Mouse (Mus musculus): ENCODE measurements at regions not wholly inside any gene's neighbourhood (a gene's known extent, or its start where the extent isn't known, plus 50 kb on each side); places are given as distances from the start of the nearest gene placed in this dataset.

DNA sequence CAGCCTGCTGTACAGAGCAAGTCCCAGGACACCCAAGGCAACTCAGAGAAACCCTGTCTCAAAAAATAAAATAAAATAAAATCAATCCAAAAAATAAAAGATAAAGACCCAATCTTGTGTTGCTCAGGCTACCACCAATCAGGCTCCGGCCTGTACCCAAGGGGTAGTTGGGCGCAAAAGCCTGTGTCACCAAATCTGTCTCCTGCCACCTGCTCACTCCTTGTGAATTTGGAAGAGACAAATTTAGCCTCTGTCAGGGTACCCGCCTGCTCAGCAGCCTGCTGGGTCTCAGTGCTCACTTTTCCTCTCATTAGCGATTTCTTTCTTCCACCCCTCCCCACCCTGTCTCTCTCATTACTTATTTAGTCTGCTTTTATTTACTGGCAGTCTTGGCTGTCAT is 54.6 kb downstream of the Sox4 start:
- ATAC-seq (replicated peaks in 1 of 2; ENCODE audit: insufficient read depth in 1 of 2, low FRiP score in 2 of 2, low TSS enrichment in 1 of 2, low read depth in 1 of 2, poor library complexity in 2 of 2, severe bottlenecking in 2 of 2) = no peak

DNA sequence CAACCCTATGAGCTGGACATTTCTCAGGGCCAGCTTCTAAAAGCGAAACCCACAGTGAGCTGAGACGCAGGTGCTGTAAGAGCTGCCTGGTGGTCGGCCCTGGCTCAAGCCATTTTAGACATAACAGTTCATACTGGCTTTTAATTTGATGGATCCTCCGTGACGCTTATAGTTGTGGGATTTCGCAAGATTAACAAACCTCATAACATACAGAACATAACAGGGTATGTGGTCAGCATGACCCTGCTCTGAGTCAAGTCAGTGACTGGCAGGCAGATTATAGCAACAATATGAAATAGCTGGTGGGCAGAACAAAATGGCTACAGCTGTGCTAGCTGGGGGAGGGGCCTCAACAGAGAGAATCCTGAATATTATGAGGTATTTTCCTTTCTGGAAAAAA is 60.6 kb downstream of the Sox4 start:
- no peak for ATAC-seq (replicated peaks in 1 of 2; ENCODE audit: insufficient read depth in 1 of 2, low FRiP score in 2 of 2, low TSS enrichment in 1 of 2, low read depth in 1 of 2, poor library complexity in 2 of 2, severe bottlenecking in 2 of 2)

DNA sequence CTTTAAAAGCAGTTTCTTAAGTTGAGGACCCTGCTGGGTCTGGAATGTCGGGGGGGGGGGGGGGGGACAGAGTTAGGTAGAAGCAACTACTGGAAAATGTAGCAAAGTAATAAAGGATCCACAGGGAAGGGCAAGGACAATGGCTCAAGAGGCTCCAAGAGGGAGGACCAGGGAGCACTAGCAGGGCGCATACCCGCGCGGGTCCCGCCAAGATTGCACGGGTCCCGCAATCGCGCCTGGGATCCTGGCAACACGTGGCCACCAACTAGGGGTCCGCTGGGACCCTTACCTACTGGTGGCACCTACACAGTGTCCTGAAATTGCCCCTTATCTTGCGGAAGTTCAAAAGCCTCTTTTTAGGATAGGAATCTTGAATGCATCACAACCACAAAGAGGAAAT is 66.4 kb downstream of the Sox4 start:
- ATAC-seq (replicated peaks in 1 of 2; ENCODE audit: insufficient read depth in 1 of 2, low FRiP score in 2 of 2, low TSS enrichment in 1 of 2, low read depth in 1 of 2, poor library complexity in 2 of 2, severe bottlenecking in 2 of 2) = no peak

GRCm38 (mm10) chr13:28886691-28887090 is 66.8 kb downstream of the Sox4 start:
- peak; percentile 28 to 43; a peak in 2 of 4 replicates for ATAC-seq (replicated peaks in 1 of 2; ENCODE audit: insufficient read depth in 1 of 2, low FRiP score in 2 of 2, low TSS enrichment in 1 of 2, low read depth in 1 of 2, poor library complexity in 2 of 2, severe bottlenecking in 2 of 2)

DNA sequence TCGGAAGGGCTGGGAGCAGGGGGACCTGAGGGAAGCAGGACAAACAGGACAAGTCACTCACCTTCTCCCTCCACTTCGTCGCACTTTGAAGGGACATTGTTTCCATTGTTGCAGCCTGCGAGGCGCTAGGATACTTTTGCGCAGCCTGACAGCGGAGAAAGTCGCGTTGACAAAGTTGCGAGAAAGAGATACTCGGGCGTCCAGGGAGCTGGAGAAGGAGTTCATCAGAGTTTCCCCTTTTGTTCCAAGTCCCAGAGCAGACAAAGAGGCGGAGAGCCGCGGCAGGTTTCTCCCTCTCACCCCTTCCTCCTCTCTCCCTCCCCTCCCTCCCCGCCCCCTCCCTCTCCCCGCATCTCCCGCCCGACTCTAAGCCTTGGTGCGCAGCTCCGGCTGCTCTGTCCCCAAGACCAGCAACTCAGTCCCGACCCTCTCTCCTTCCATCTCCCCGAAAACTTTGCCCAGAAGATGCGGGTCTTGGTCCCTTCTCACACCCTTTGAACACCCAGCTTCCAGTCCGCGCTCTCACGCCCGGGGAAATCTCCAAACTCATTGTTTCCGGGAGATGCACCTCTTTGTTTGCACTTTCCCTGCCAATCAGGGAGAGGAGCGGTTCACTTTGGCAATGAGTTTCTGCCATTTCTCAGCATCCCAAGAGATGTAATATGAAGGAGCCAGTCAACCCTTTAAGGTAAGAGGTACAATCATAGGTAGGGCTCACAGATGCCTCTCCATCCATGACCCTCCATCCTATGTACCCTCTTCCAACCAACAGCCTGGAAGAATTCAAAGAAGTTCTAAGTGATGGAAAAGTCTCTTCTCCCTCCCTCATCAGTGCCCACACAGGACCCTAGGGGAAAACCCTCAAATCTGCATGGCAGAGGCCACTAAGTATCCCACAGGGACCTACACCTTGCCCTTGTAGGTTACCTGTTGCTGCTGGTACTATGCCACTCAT is 68.2 kb downstream of the Sox4 start:
- peak; percentile 26 to 44; a peak in 1 of 4 replicates for ATAC-seq (replicated peaks in 1 of 2; ENCODE audit: insufficient read depth in 1 of 2, low FRiP score in 2 of 2, low TSS enrichment in 1 of 2, low read depth in 1 of 2, poor library complexity in 2 of 2, severe bottlenecking in 2 of 2)

DNA sequence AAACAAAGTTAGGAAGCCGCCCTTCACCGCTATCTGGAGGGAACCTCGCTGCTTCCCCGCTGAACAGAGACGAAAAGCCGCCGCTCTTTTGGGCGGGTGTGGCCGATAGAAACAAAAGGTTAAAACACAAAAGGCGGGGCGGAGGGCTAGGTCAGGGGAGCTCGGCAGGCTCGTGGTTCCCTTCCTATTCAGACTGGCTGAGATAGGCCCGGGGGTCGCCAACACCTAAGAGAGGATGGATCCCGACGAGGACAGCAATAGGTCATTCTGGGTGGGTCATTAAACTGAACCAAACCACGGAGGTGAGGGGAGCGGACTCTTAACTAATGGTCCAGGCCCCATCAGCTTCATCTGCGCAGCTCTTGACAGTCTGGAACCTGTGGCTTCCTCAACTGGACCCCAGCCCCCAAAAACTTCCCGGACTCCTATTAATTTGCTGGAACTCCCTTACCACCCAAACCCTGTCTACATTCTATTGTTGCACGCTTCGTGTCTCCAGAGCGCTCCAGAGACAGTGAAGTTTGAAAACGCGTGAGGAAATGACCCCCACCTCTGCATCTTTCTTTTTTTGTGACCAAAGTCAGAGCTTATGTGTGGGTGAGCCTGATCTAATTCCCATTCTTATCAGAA is 69.2 kb downstream of the Sox4 start:
- peak; percentile 25 to 33; a peak in 2 of 4 replicates for ATAC-seq (replicated peaks in 1 of 2; ENCODE audit: insufficient read depth in 1 of 2, low FRiP score in 2 of 2, low TSS enrichment in 1 of 2, low read depth in 1 of 2, poor library complexity in 2 of 2, severe bottlenecking in 2 of 2)

DNA sequence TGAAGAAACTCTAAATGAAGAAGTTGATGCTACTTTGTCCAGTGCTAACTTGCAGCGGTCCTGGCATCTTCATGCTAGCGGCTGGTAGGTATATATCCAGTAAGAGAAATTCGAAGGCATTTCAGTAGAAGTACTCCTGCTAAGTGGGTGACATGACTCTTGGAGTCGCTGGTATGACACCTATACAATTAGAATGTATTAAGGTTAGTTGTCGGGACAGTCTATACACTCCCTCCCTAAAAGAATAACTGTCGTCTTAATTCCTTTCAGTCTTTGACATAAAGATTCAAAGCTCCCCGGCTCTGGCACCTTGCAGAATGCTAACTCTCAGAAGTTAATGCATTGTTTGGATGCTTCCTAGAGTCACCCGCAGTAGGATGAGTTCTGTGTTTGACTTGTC is 70.1 kb downstream of the Sox4 start:
- ATAC-seq (replicated peaks in 1 of 2; ENCODE audit: insufficient read depth in 1 of 2, low FRiP score in 2 of 2, low TSS enrichment in 1 of 2, low read depth in 1 of 2, poor library complexity in 2 of 2, severe bottlenecking in 2 of 2) = no peak

DNA sequence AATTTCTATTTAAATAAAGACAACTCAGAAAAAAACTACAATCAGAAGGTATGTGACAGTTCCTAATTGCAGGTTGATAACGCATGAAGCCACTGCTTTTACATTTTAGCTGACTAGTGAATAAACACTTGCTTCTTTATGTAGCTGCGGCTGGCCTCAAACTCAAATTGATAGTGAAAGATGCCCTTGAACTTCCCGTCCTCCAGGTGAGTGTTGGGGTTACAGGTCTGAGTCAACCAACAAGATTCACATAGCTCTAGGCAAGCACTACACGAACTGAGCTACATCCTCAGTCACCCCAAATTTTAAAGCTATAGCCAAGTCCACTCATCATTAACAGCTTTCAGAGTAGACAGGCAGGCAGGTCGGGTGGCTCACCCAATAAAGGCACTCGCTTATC is 72.6 kb downstream of the Sox4 start:
- no peak for ATAC-seq (replicated peaks in 1 of 2; ENCODE audit: insufficient read depth in 1 of 2, low FRiP score in 2 of 2, low TSS enrichment in 1 of 2, low read depth in 1 of 2, poor library complexity in 2 of 2, severe bottlenecking in 2 of 2)

GRCm38 (mm10) chr13:28878692-28879091 is 74.8 kb downstream of the Sox4 start:
- ATAC-seq (replicated peaks in 1 of 2; ENCODE audit: insufficient read depth in 1 of 2, low FRiP score in 2 of 2, low TSS enrichment in 1 of 2, low read depth in 1 of 2, poor library complexity in 2 of 2, severe bottlenecking in 2 of 2) = no peak

DNA sequence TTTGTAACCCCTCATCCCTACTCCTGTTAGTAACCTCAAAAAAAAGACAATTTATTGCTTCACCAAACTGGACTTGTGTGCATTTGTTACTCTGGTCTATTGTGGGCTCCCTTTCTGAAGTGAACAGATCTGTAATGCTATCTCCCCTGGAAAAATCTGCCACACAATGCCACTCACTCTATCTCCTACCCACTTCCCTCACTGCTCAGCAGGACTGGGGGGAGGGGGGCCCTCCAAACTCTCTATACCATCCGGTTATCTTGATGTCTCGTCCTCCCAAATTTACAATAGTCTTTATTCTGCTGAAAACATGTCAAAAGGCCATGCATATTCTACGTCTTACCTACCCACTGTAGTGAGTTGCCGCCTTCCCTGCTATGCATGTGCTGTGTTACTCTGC is 76.7 kb downstream of the Sox4 start:
- ATAC-seq (replicated peaks in 1 of 2; ENCODE audit: insufficient read depth in 1 of 2, low FRiP score in 2 of 2, low TSS enrichment in 1 of 2, low read depth in 1 of 2, poor library complexity in 2 of 2, severe bottlenecking in 2 of 2) = no peak; a peak in 1 of 4 replicates

GRCm38 (mm10) chr13:28870681-28871080 is 82.8 kb downstream of the Sox4 start:
- no peak for ATAC-seq (replicated peaks in 1 of 2; ENCODE audit: insufficient read depth in 1 of 2, low FRiP score in 2 of 2, low TSS enrichment in 1 of 2, low read depth in 1 of 2, poor library complexity in 2 of 2, severe bottlenecking in 2 of 2)

- ATAC-seq (replicated peaks in 1 of 2; ENCODE audit: insufficient read depth in 1 of 2, low FRiP score in 2 of 2, low TSS enrichment in 1 of 2, low read depth in 1 of 2, poor library complexity in 2 of 2, severe bottlenecking in 2 of 2) = no peak
Measured at GRCm38 (mm10) chr13:28867210-28867609, 86.3 kb downstream of the Sox4 start.

DNA sequence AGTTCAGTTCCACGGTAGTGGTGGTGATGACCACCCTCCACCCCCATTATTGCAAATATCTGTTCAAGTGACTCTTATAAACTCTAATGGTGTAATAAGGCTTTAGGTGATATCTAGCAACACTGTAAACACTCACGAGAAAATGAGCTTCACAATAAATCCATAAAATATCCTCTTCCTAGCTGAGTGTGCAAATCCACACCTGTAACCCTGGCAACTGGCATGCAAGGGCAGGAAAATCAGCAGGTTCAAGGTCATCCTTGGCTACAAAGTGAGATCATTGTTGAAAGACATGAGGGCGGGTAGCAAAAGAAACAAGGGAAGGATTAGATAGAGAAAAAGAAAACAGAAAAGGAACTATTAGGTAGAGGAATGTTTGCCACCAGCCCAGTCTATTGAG is 86.8 kb downstream of the Sox4 start:
- ATAC-seq (replicated peaks in 1 of 2; ENCODE audit: insufficient read depth in 1 of 2, low FRiP score in 2 of 2, low TSS enrichment in 1 of 2, low read depth in 1 of 2, poor library complexity in 2 of 2, severe bottlenecking in 2 of 2) = no peak

DNA sequence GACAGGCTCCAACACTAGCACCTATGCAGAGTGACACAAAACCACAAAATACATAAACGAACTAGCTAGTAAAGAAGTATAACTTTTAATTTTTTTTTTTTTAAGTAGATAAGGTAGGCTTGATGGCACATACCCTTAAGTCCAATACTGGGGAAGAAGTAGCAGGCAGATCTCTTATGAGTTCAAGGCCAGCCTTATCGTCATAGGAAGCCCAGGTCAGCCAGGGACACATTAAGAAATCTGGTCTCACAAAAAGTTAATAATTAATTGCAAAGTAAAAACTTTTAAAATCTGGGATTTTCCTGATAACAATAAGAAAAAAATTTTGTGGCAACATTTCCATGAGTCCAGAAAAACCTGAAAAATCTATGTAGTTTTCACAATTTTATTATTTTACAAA is 92.9 kb downstream of the Sox4 start:
- ATAC-seq (replicated peaks in 1 of 2; ENCODE audit: insufficient read depth in 1 of 2, low FRiP score in 2 of 2, low TSS enrichment in 1 of 2, low read depth in 1 of 2, poor library complexity in 2 of 2, severe bottlenecking in 2 of 2) = no peak

- no peak for ATAC-seq (replicated peaks in 1 of 2; ENCODE audit: insufficient read depth in 1 of 2, low FRiP score in 2 of 2, low TSS enrichment in 1 of 2, low read depth in 1 of 2, poor library complexity in 2 of 2, severe bottlenecking in 2 of 2)
Measured at GRCm38 (mm10) chr13:28859829-28860427, 93.6 kb downstream of the Sox4 start.

- ATAC-seq (replicated peaks in 1 of 2; ENCODE audit: insufficient read depth in 1 of 2, low FRiP score in 2 of 2, low TSS enrichment in 1 of 2, low read depth in 1 of 2, poor library complexity in 2 of 2, severe bottlenecking in 2 of 2) = peak; percentile 47 to 60
Measured at GRCm38 (mm10) chr13:28858001-28858400, 95.5 kb downstream of the Sox4 start.

- ATAC-seq (replicated peaks in 1 of 2; ENCODE audit: insufficient read depth in 1 of 2, low FRiP score in 2 of 2, low TSS enrichment in 1 of 2, low read depth in 1 of 2, poor library complexity in 2 of 2, severe bottlenecking in 2 of 2) = no peak
Measured at GRCm38 (mm10) chr13:28857201-28857600, 96.3 kb downstream of the Sox4 start.

- peak; percentile 58 to 63; a peak in 3 of 4 replicates for ATAC-seq (replicated peaks in 1 of 2; ENCODE audit: insufficient read depth in 1 of 2, low FRiP score in 2 of 2, low TSS enrichment in 1 of 2, low read depth in 1 of 2, poor library complexity in 2 of 2, severe bottlenecking in 2 of 2)
Measured at GRCm38 (mm10) chr13:28856472-28856871, 97.0 kb downstream of the Sox4 start.
